Mouse (Mus musculus) left cerebral cortex, postnatal 4 days (tissue): Measurements from ENCODE around the gene Hist2h2be. TPM values are rescaled to one million over a fixed set of nuclear protein-coding genes. Genes with fewer than 3 reads are reported as not detected.
"Not testable (repeated sequence)": the region's sequence is repeated elsewhere in the genome, so short reads cannot be mapped to it uniquely, and the experiment has no call there.

Experiments
- DNase-seq: peaks from one replicate; pipeline ENCODE4 v3.0.0-alpha.2; 2022
- intact Hi-C: fragments of 180-260 bp; cut with DNase I; formaldehyde crosslinking; loops from one replicate; pipeline ENCODE4 v1.15.1; 2025
- microRNA-seq: library from miRNA; unstranded; fragments of <30 nt; microRNA quantifications from one replicate; pipeline ENCODE4 v1.2.0, GENCODE M21; 2022
- total RNA-seq, 2 experiments: library from RNA; stranded (reverse); gene quantifications; 2 replicates each; pipeline ENCODE4 v1.2.3; 2021

Hist2h2be gene
- total RNA-seq, 2 experiments from 2014 or later, result 4.6 to 5.2 TPM

- intact Hi-C loops, result no loop called here
- no peak for DNase-seq
These were observed 36.3 kb downstream of the Hist2h2be start for GRCm38 (mm10) chr3:96257190-96257589.

- intact Hi-C loops, result loop anchor here (10.0 kb wide), 1 partner anchor 195 kb away; no protein-coding TSS in a partner anchor
- DNase-seq, result no peak
These were observed 39.3 kb downstream of the Hist2h2be start for GRCm38 (mm10) chr3:96260220-96260619.

GRCm38 (mm10) chr3:96261623-96262022 is 40.7 kb downstream of the Hist2h2be start:
- no peak for DNase-seq
- intact Hi-C loops, result loop anchor here (10.0 kb wide), 1 partner anchor 197 kb away; no protein-coding TSS in a partner anchor

GRCm38 (mm10) chr3:96262216-96262875 is 41.4 kb downstream of the Hist2h2be start:
- peak; percentile 81 for DNase-seq
- intact Hi-C loops, result loop anchor here (10.0 kb wide), 1 partner anchor 198 kb away; no protein-coding TSS in a partner anchor

GRCm38 (mm10) chr3:96262979-96263550 is 42.1 kb downstream of the Hist2h2be start, which contains the start of gene Hist2h4:
TSS of gene Hist2h4 (minus strand) at chr3:96263311.
- DNase-seq, result peak; percentile 94
- intact Hi-C loops, result loop anchor here (10.0 kb wide), 1 partner anchor 198 kb away; no protein-coding TSS in a partner anchor

GRCm38 (mm10) chr3:96263558-96264403 is 42.9 kb downstream of the Hist2h2be start:
- no peak for DNase-seq
- intact Hi-C loops, result loop anchor here (10.0 kb wide), 1 partner anchor 199 kb away; no protein-coding TSS in a partner anchor

- intact Hi-C loops, result loop anchor here (10.0 kb wide), 1 partner anchor 200 kb away; no protein-coding TSS in a partner anchor
- DNase-seq, result no peak
These were observed 43.6 kb downstream of the Hist2h2be start for GRCm38 (mm10) chr3:96264404-96264949.

- DNase-seq, result no peak
- intact Hi-C loops, result loop anchor here (10.0 kb wide), 1 partner anchor 201 kb away; no protein-coding TSS in a partner anchor
These were observed 45.3 kb downstream of the Hist2h2be start for GRCm38 (mm10) chr3:96266132-96266710.

GRCm38 (mm10) chr3:96267541-96267940 is 46.6 kb downstream of the Hist2h2be start:
- intact Hi-C loops, result loop anchor here (10.0 kb wide), 1 partner anchor 203 kb away; no protein-coding TSS in a partner anchor
- DNase-seq, result no peak

- intact Hi-C loops, result loop anchor here (10.0 kb wide), 1 partner anchor 203 kb away; no protein-coding TSS in a partner anchor
- peak; percentile 77 for DNase-seq
These were observed 47.3 kb downstream of the Hist2h2be start, which contains the start of gene Hist2h3b for GRCm38 (mm10) chr3:96268051-96268775. TSS of gene Hist2h3b (plus strand) at chr3:96268654.

GRCm38 (mm10) chr3:96268776-96269378 is 48.0 kb downstream of the Hist2h2be start:
- intact Hi-C loops, result loop anchor here (10.0 kb wide), 1 partner anchor 204 kb away; no protein-coding TSS in a partner anchor
- not testable (repeated sequence) for DNase-seq

- DNase-seq, result peak; percentile 87
- intact Hi-C loops, result loop anchor here (10.0 kb wide), 1 partner anchor 205 kb away; no protein-coding TSS in a partner anchor
These were observed 48.9 kb downstream of the Hist2h2be start, which contains the start of gene Hist2h2bb for GRCm38 (mm10) chr3:96269511-96270474. TSS of gene Hist2h2bb (plus strand) at chr3:96269752.

Small RNA genes lying within 50 kb of the gene (microRNA-seq; reads per million reads assigned to microRNA genes)
- not detected for gene Gm44492
- gene Gm47311, result not detected
- not detected for gene Gm47313

Other genes starting within 250 kb of the Hist2h2be start
- gene Plekho1, start 225.1 kb upstream of the Hist2h2be start, total RNA-seq, result 10 to 100 TPM; 83.3 to 89.3 TPM
- 10 to 100 TPM; 53.6 to 54.1 TPM for gene Vps45, start 162.7 kb upstream of the Hist2h2be start, total RNA-seq
- 10 to 100 TPM; 17.6 to 17.9 TPM for gene Otud7b, start 116.6 kb upstream of the Hist2h2be start, total RNA-seq
- gene Mtmr11, start 59.1 kb upstream of the Hist2h2be start, total RNA-seq, result 1 to 10 TPM; 6.4 to 7.0 TPM
- gene Sf3b4, start 48.8 kb upstream of the Hist2h2be start, total RNA-seq, result 10 to 100 TPM; 62.0 to 63.6 TPM
- 100 to 1,000 TPM; 241 to 264 TPM for gene Sv2a, start 40.0 kb upstream of the Hist2h2be start, total RNA-seq
- gene Bola1, start 1.4 kb upstream of the Hist2h2be start, total RNA-seq, result 10 to 100 TPM; 18.7 to 24.7 TPM
- 10 to 100 TPM; 21.6 to 26.0 TPM for gene Hist2h2ab, start 1.3 kb upstream of the Hist2h2be start, total RNA-seq
- gene Hist2h2ac, start 239 bp upstream of the Hist2h2be start, total RNA-seq, result 10 to 100 TPM; 70.9 to 71.7 TPM
- 10 to 100 TPM; 26.7 to 36.2 TPM for gene Hist2h3c2, start 18.0 kb downstream of the Hist2h2be start, total RNA-seq
- gene Hist2h2aa2, start 19.2 kb downstream of the Hist2h2be start, total RNA-seq, result 100 to 1,000 TPM; 517 to 538 TPM
- 10 to 100 TPM in 1 of 2 experiments, 1 to 10 TPM in 1; 9.5 to 10.0 TPM for gene Hist2h2aa1, start 24.4 kb downstream of the Hist2h2be start, total RNA-seq
- gene Hist2h3c1, start 25.6 kb downstream of the Hist2h2be start, total RNA-seq, result under 1 TPM in 1 of 2 experiments, not detected in 1; 0.90 TPM
- 10 to 100 TPM; 53.4 to 58.8 TPM for gene Hist2h4, start 42.2 kb downstream of the Hist2h2be start, total RNA-seq
- gene Hist2h3b, start 47.5 kb downstream of the Hist2h2be start, total RNA-seq, result 100 to 1,000 TPM; 250 to 268 TPM
- 100 to 1,000 TPM; 306 to 312 TPM for gene Hist2h2bb, start 48.6 kb downstream of the Hist2h2be start, total RNA-seq
- 1 to 10 TPM in 1 of 2 experiments, under 1 TPM in 1; 0.52 to 1.2 TPM for gene Fcgr1, start 72.8 kb downstream of the Hist2h2be start, total RNA-seq
- not detected for gene BC107364, start 231.2 kb downstream of the Hist2h2be start, total RNA-seq